Mouse (Mus musculus): ENCODE data around the gene Abca4.
"Not testable (repeated sequence)": the region's sequence is repeated elsewhere in the genome, so short reads cannot be mapped to it uniquely, and the experiment has no call there.

The Abca4 gene

DNA sequence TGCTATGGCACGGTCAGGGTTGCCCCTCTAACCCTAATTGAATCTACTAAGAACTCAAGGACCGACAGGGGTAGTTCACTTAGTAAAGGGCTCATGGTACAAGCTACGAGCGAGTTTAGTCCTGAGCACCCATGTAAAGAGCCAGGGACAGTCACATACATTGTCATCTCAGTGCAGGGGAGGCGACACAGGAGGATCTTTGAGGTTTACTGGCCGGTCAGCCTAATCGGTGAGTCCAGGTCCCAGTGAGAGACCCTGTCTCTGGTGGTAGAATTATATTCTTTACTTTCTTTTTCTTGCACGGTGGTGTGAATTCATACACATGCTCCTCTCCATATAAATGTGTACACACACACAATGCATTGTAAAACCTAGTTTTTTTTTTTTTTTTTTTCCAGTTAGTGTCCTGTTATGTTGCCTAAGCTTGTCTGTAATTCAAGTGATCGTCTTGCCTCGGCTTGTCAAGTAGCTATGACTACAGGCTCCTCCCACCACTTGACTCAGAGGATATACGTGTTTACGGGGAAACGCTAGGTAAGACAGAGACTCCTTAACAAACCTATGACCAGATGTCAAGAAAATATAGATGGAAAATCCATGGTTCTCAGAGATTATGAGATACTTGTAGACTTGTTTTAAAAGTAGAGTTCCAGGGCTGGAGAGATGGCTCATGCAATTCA lies 167.3 kb downstream of the Abca4 start:
- no peak for DNase-seq (ENCODE audit: low spot score)

DNA sequence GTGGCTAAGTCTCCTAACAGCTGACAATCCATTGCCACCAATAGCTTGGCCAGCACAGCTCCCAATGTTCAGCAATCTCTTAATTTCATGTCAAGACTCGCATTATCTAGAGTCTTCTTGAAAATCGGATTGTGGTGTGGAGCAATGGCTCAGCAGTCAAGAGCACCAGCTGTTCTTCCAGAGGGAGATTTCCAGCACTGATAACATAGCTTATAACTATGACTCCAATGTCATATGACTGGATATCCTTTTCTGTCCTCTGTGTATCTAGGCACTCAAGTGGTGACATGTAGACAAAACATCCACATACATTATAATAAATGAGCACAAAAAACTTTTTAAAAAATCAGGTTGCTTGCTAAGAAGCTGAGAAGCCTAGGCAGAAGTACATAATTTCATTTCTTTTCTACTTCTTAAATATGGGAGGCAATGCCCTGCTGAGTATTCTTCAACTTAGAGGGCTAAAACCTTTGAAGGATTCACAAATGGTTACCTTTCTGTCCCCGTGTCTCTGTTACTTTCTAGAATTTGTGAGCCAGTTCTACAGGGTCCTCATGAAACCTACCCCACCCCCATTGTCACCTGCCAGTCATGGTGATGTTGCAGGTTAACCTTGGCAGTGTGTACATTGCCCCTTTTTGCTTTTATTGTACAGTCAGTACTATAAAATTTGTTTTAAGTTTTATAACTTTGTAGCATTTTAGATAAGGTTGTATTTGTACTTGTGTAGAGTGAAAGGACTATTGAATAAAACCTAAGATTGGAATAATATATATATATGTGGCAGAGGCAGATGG lies 177.2 kb downstream of the Abca4 start:
- DNase-seq (ENCODE audit: low spot score): no peak

DNA sequence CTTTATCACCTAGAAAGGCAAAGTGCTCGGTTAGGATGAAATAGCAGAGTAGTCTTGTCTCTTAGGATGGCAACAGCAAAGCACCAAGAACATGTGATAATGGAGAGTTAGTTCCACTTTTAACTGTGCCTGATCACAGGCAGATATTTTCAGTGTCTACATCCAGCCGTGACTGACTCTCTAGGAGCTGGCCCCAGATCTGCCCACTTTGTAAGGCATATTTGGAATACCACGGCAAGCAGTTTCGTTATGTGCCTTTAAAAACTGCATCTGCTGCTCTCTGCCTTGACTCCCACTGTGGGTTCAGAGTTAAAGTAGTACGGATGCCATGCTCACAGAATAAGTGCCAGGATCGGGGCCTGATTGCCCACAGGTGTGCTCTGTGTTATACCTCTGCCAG lies 182.7 kb downstream of the Abca4 start:
- DNase-seq (ENCODE audit: low spot score): not testable (repeated sequence)

Data from lung, postnatal 25 days (tissue).